Mouse (Mus musculus): ENCODE measurements around the gene Ccdc155. TPM values are rescaled to one million over a fixed set of nuclear protein-coding genes. Genes with fewer than 3 reads are reported as not detected.

The Ccdc155 gene
- polyA plus RNA-seq, 1 experiment from 2014 or later: 0.53 TPM

DNA sequence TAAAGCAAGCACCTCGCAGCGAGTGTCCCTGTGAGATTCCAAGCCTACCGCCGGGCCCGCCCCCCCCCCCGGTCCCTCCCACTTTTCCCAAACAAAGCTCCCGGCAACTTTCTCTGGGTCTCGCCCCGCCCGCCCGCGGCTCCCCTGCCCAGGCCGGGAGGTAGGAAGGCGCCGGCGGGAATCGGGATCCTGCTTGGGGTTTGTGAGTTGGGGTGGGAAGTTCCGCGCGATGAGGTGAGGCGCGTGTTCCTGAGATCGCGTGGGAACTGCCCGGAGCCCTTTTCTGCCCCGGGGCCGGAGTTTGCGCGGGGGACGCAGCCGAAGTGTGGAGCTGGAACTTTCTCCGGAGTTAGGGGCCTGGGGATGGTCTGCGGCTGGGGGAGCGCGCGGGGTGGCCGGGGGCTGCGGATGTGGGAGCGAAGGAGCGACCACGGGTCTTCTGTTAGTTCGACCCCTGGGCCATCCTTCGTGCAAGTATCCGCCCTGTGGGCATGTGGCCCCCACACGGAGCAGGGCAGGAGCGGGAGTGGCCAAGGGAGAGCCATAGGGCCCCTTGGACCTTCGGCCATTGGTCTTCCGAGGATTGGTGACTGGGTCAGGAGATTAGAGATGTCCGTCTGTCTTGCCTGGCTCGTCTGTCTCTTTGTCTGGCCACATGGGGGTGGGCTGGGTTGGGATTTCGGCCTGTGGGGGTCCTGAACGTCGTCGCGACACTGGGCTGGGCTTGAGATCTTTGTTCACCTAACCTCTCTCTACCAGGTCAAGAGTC is 11.2 kb upstream of the Ccdc155 start, which contains the start of gene Tead2:
TSS of gene Tead2 (plus strand) at position 81 of the 769 bp plus-strand sequence.
- peaks cover 14% of the 10 kb centered on the region for H3K4me1 ChIP-seq (replicated peaks; ENCODE audit: control insufficient read depth, insufficient read depth, low read length)
- DNase-seq (ENCODE audit: low spot score): peak; percentile 67
- peak within 1 kb of the TSS; percentile 68 for H3K4me2 ChIP-seq
- peaks cover 23% of the 10 kb centered on the region for H3K27me3 ChIP-seq (replicated peaks; ENCODE audit: control insufficient read depth, insufficient read depth, low read length)
- H3K4me3 ChIP-seq (ENCODE audit: low read depth, low read length): peak within 1 kb of the TSS; percentile 62
- peak within 1 kb of the TSS; percentile 79 for H3K9ac ChIP-seq (ENCODE audit: low read depth, low read length)
- peak within 1 kb of the TSS; percentile 80 for H3K27ac ChIP-seq (ENCODE audit: low read depth, low read length)
- no peaks in the 10 kb centered on the region for H3K9me3 ChIP-seq (ENCODE audit: control insufficient read depth, low read length)
- WGBS: 2% methylated on average over 52 of the region's 55 CpGs
- H3K36me3 ChIP-seq (ENCODE audit: control insufficient read depth, insufficient read depth, low read length): peaks cover 8% of the 10 kb centered on the region; the same call in 1 of the 2 replicates
- ATAC-seq (replicated peaks; ENCODE audit: low FRiP score): peak; percentile 13; the same call in 1 of the 2 replicates

DNA sequence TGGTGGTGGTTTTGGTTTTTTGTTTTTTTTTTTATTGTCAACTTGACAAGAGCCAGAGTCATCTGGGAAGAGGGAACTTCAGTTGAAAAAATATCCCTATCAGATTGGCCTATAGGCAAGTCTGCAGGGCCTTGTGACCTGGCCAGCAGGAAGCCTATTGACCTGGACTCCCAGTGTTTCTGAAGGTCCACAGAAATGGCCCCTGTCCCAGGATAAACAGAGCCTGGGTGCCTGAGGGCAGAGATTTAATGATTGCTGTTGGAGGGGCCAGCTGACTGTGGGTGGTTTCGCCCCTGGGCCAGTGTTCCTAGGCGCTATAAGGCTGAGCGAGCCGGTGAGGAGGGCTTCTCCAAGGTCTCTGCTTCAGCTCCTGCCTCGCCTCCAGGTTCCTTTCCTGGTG is 9.0 kb upstream of the Ccdc155 start:
- H3K36me3 ChIP-seq (ENCODE audit: control insufficient read depth, insufficient read depth, low read length): no peaks in the 10 kb centered on the region
- H3K27me3 ChIP-seq (replicated peaks; ENCODE audit: control insufficient read depth, insufficient read depth, low read length): peaks cover 30% of the 10 kb centered on the region
- no peak overlapping the region for H3K27ac ChIP-seq (ENCODE audit: low read depth, low read length)
- peaks cover 14% of the 10 kb centered on the region for H3K4me1 ChIP-seq (replicated peaks; ENCODE audit: control insufficient read depth, insufficient read depth, low read length)
- WGBS: 66% methylated on average over 5 of the region's 5 CpGs
- H3K9ac ChIP-seq (ENCODE audit: low read depth, low read length): no peak overlapping the region
- no peak overlapping the region for H3K4me2 ChIP-seq
- ATAC-seq (replicated peaks; ENCODE audit: low FRiP score) (0 out of 2 replicates have a peak, but pooled peaks have one; percentile 16), DNase-seq (ENCODE audit: low spot score) (no peak)
- no peak overlapping the region for H3K4me3 ChIP-seq (ENCODE audit: low read depth, low read length)
- H3K9me3 ChIP-seq (ENCODE audit: control insufficient read depth, low read length): no peaks in the 10 kb centered on the region

DNA sequence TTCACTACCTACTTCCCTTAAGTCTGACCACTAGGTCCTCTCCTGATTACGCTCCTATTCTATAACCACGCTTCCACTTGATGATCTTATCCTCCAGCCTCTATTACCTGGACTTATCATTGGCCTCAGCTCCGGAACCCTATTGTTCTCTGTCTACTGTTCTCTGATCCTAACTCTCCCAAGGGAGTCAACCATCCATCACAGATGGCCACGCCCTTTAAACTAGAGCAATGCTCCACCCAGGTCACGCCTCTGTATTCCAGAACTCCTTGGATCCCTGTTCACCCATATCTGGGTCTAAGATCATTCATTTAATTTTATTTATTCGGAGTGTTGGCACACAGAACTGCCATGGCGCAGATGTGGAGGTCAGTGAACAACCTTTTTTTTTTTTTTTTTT is 7.7 kb upstream of the Ccdc155 start:
- no peaks in the 10 kb centered on the region for H3K9me3 ChIP-seq (ENCODE audit: control insufficient read depth, low read length)
- ATAC-seq (replicated peaks; ENCODE audit: low FRiP score) (no peak), DNase-seq (ENCODE audit: low spot score) (no peak)
- 62% methylated on average over 7 of the region's 7 CpGs for WGBS
- H3K4me3 ChIP-seq (ENCODE audit: low read depth, low read length): no peak overlapping the region; the same call in 1 of the 2 replicates
- peaks cover 30% of the 10 kb centered on the region for H3K27me3 ChIP-seq (replicated peaks; ENCODE audit: control insufficient read depth, insufficient read depth, low read length)
- no peak overlapping the region for H3K27ac ChIP-seq (ENCODE audit: low read depth, low read length)
- H3K9ac ChIP-seq (ENCODE audit: low read depth, low read length): no peak overlapping the region
- peaks cover 14% of the 10 kb centered on the region for H3K4me1 ChIP-seq (replicated peaks; ENCODE audit: control insufficient read depth, insufficient read depth, low read length)
- no peaks in the 10 kb centered on the region for H3K36me3 ChIP-seq (ENCODE audit: control insufficient read depth, insufficient read depth, low read length)
- H3K4me2 ChIP-seq: peak overlapping the region; percentile 61; the same call in 1 of the 2 replicates

DNA sequence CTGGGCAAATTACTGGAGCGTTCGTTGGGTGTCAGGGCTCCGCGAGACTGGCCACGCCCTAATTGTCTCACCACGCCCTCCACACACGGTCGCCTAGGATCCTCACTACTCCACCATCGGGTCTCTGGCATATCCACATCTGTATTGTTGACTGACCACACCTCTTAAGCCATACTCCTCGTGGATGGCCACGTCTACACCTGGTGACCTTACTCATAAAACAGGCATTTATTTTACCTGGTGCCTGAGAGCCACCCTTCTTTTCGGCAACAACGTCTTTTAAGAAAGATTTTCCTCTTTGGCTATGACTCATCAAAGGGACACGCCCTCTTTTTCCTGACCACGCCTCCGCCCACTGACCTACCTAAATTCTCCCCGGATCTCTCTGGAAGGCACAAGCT is 7.2 kb upstream of the Ccdc155 start, which contains the start of gene Dkkl1:
TSS of gene Dkkl1 (minus strand) at position 297 of the 401 bp plus-strand sequence.
- H3K4me1 ChIP-seq (replicated peaks; ENCODE audit: control insufficient read depth, insufficient read depth, low read length): peaks cover 14% of the 10 kb centered on the region
- no peak within 1 kb of the TSS for H3K9ac ChIP-seq (ENCODE audit: low read depth, low read length)
- H3K36me3 ChIP-seq (ENCODE audit: control insufficient read depth, insufficient read depth, low read length): no peaks in the 10 kb centered on the region
- DNase-seq (ENCODE audit: low spot score) (peak; percentile 59), ATAC-seq (replicated peaks; ENCODE audit: low FRiP score) (peak; percentile 51)
- 2% methylated on average over 17 of the region's 17 CpGs for WGBS
- H3K27ac ChIP-seq (ENCODE audit: low read depth, low read length): no peak within 1 kb of the TSS
- H3K27me3 ChIP-seq (replicated peaks; ENCODE audit: control insufficient read depth, insufficient read depth, low read length): peaks cover 30% of the 10 kb centered on the region
- H3K4me2 ChIP-seq: peak within 1 kb of the TSS; percentile 61
- peak within 1 kb of the TSS; percentile 35 for H3K4me3 ChIP-seq (ENCODE audit: low read depth, low read length)
- H3K9me3 ChIP-seq (ENCODE audit: control insufficient read depth, low read length): no peaks in the 10 kb centered on the region

DNA sequence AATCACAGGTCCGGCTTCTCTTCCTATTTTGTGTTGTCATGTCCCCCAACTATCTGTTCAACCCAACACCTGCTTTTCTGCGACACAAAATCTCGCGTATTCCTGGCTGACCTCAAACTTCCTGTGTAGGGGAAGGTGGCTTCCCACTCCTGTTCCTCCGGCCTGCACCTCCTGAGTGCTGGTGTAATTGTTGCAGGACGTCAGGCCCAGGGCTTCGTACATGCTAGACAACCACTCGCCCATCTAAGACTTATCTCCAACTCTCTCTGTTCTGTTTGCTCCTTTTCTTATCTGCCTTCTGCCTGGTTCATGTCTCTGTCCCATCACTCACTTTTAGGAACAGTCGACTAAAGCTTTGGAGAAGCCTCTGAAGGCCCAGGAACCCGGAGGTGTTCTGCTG is 6.4 kb upstream of the Ccdc155 start:
- 29% methylated on average over 10 of the region's 10 CpGs for WGBS
- Histone ChIP-seq H3K27ac (ENCODE audit: low read depth, low read length) (no peak overlapping the region), H3K4me3 (ENCODE audit: low read depth, low read length) (peak overlapping the region; percentile 35; the same call in 1 of the 2 replicates), H3K36me3 (ENCODE audit: control insufficient read depth, insufficient read depth, low read length) (no peaks in the 10 kb centered on the region), H3K9ac (ENCODE audit: low read depth, low read length) (no peak overlapping the region), H3K4me2 (peak overlapping the region; percentile 61), H3K4me1 (replicated peaks; ENCODE audit: control insufficient read depth, insufficient read depth, low read length) (peaks cover 14% of the 10 kb centered on the region), H3K9me3 (ENCODE audit: control insufficient read depth, low read length) (no peaks in the 10 kb centered on the region), H3K27me3 (replicated peaks; ENCODE audit: control insufficient read depth, insufficient read depth, low read length) (peaks cover 28% of the 10 kb centered on the region)
- ATAC-seq (replicated peaks; ENCODE audit: low FRiP score) (no peak), DNase-seq (ENCODE audit: low spot score) (no peak)

DNA sequence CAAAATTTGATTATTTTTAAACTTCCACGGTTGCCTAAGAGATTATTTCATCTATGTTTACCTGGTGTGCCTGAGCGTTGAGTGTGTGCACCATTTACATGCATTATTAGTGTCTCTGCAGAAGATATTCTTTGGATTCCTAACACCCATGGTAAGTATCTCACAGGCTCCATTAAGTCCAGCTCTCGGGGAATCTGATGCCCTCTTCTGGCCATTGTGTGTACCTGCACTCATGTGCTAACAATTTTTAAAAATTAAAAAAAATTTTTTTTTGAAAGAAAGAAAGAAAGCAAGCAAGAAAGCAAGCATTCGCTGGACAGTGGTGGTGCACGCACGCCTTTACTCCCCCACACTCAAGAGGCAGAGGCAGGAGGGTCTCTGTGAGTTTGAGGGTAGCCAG is 3.6 kb upstream of the Ccdc155 start:
- Histone ChIP-seq H3K4me3 (ENCODE audit: low read depth, low read length) (no peak overlapping the region), H3K27me3 (replicated peaks; ENCODE audit: control insufficient read depth, insufficient read depth, low read length) (peaks cover 19% of the 10 kb centered on the region), H3K4me2 (no peak overlapping the region), H3K9me3 (ENCODE audit: control insufficient read depth, low read length) (no peaks in the 10 kb centered on the region), H3K36me3 (ENCODE audit: control insufficient read depth, insufficient read depth, low read length) (no peaks in the 10 kb centered on the region), H3K4me1 (replicated peaks; ENCODE audit: control insufficient read depth, insufficient read depth, low read length) (peaks cover 15% of the 10 kb centered on the region), H3K27ac (ENCODE audit: low read depth, low read length) (no peak overlapping the region), H3K9ac (ENCODE audit: low read depth, low read length) (no peak overlapping the region)
- DNase-seq (ENCODE audit: low spot score): no peak
- WGBS: 74% methylated on average over 6 of the region's 6 CpGs
- no peak for ATAC-seq (replicated peaks; ENCODE audit: low FRiP score)

DNA sequence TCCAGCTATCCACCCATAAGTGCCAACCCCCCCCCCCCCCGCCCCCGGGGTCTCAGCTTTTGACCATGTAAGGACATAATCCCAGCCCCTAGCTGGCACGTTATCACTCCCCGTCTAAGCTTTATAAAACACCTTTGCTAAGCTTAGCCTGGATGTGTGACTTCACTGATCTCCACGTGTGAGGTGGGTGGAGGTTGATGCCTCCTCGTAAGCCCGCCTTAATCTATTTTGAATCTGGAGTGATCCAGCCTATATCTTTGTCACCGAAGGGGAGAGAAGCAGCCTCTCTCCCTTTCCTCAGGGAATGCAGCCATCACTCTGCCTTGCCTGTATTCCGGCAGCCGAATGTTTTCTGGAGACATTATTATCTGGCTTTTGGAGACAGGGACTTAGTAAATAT is 2.0 kb downstream of the Ccdc155 start:
- no peak overlapping the region for H3K9ac ChIP-seq (ENCODE audit: low read depth, low read length)
- peaks cover 3% of the 10 kb centered on the region; the same call in 1 of the 2 replicates for H3K4me1 ChIP-seq (replicated peaks; ENCODE audit: control insufficient read depth, insufficient read depth, low read length)
- H3K9me3 ChIP-seq (ENCODE audit: control insufficient read depth, low read length): no peaks in the 10 kb centered on the region
- ATAC-seq (replicated peaks; ENCODE audit: low FRiP score) (no peak), DNase-seq (ENCODE audit: low spot score) (no peak)
- no peak overlapping the region for H3K27ac ChIP-seq (ENCODE audit: low read depth, low read length)
- WGBS: 45% methylated on average over 10 of the region's 10 CpGs
- H3K4me2 ChIP-seq: no peak overlapping the region
- H3K4me3 ChIP-seq (ENCODE audit: low read depth, low read length): no peak overlapping the region
- peaks cover 6% of the 10 kb centered on the region; the same call in 1 of the 2 replicates for H3K27me3 ChIP-seq (replicated peaks; ENCODE audit: control insufficient read depth, insufficient read depth, low read length)
- H3K36me3 ChIP-seq (ENCODE audit: control insufficient read depth, insufficient read depth, low read length): no peaks in the 10 kb centered on the region

DNA sequence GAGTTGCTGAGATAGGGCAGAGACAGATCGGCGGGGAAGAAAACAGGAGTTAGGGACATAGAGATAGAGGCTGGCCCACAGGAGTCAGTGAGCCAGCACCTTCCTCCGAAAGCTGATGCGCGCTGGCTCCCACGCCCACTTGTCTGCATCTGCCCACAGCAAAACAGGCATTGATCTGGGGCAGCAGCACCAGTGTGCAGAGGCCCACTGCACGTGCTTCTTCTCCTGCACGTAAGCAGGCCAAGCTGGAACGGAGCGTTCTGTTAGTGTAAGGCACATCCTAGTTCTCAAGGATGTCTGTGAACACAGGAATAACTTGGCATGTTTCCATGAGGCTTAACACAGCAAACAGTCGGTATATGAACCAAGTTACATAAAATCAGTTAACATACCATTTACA is 5.7 kb downstream of the Ccdc155 start:
- no peaks in the 10 kb centered on the region for H3K9me3 ChIP-seq (ENCODE audit: control insufficient read depth, low read length)
- ATAC-seq (replicated peaks; ENCODE audit: low FRiP score): no peak
- no peak for DNase-seq (ENCODE audit: low spot score)
- H3K27me3 ChIP-seq (replicated peaks; ENCODE audit: control insufficient read depth, insufficient read depth, low read length): peaks cover 22% of the 10 kb centered on the region
- H3K4me2 ChIP-seq: no peak overlapping the region
- 75% methylated on average over 11 of the region's 11 CpGs for WGBS
- H3K4me1 ChIP-seq (replicated peaks; ENCODE audit: control insufficient read depth, insufficient read depth, low read length): no peaks in the 10 kb centered on the region; the same call in 1 of the 2 replicates
- no peaks in the 10 kb centered on the region for H3K36me3 ChIP-seq (ENCODE audit: control insufficient read depth, insufficient read depth, low read length)
- no peak overlapping the region for H3K4me3 ChIP-seq (ENCODE audit: low read depth, low read length)
- no peak overlapping the region for H3K9ac ChIP-seq (ENCODE audit: low read depth, low read length)
- H3K27ac ChIP-seq (ENCODE audit: low read depth, low read length): no peak overlapping the region

DNA sequence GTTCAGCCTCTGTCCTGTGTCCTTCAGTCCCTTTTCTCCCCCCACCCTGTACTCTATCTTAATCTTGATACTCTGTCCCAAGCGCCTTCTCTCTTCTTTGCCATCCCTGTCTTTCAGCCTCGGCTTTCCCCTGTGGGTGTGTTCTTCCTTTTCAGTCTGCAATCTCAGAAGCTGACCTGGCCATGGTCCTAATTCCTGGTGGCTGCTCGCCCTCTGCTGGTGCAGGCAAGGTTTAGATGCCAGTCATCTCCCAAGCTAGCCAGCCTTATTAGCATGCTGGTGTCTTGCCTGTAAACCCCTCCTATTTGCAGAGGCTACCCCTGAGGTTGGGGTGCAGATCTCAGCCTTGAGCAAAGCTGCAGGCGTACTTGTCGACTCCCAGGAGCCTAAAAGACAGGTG is 6.3 kb downstream of the Ccdc155 start:
- DNase-seq (ENCODE audit: low spot score) (peak; percentile 58), ATAC-seq (replicated peaks; ENCODE audit: low FRiP score) (no peak)
- 9% methylated on average over 5 of the region's 5 CpGs for WGBS
- H3K4me3 ChIP-seq (ENCODE audit: low read depth, low read length): no peak overlapping the region
- no peaks in the 10 kb centered on the region; the same call in 1 of the 2 replicates for H3K4me1 ChIP-seq (replicated peaks; ENCODE audit: control insufficient read depth, insufficient read depth, low read length)
- H3K27ac ChIP-seq (ENCODE audit: low read depth, low read length): no peak overlapping the region
- H3K4me2 ChIP-seq: no peak overlapping the region
- peaks cover 22% of the 10 kb centered on the region for H3K27me3 ChIP-seq (replicated peaks; ENCODE audit: control insufficient read depth, insufficient read depth, low read length)
- no peak overlapping the region for H3K9ac ChIP-seq (ENCODE audit: low read depth, low read length)
- no peaks in the 10 kb centered on the region for H3K9me3 ChIP-seq (ENCODE audit: control insufficient read depth, low read length)
- H3K36me3 ChIP-seq (ENCODE audit: control insufficient read depth, insufficient read depth, low read length): no peaks in the 10 kb centered on the region

Data from liver, embryonic 11.5 days (tissue).